Mouse (Mus musculus) stomach, embryonic 16.5 days (tissue): ENCODE data around the gene Parp14. TPM values are rescaled to one million over a fixed set of nuclear protein-coding genes. Genes with fewer than 3 reads are reported as not detected.
"Not testable (repeated sequence)": the region's sequence is repeated elsewhere in the genome, so short reads cannot be mapped to it uniquely, and the experiment has no call there.

Source experiments
- ATAC-seq: fragments of 200-750 bp; cut with Nextera tagmentation; 2 replicates; pipeline ENCODE4 v1.8.0; 2017; ENCODE audit warnings: moderate number of reproducible peaks, moderate TSS enrichment; ENCODE audit not compliant: insufficient read depth, low FRiP score
- H3K27ac ChIP-seq: fragments of 300-500 bp; sonication (generic); 2 replicates; pipeline ENCODE4 v1.5.1; 2014; ENCODE audit warnings: low read length
- H3K27me3 ChIP-seq: fragments of 300-500 bp; sonication (generic); 2 replicates; pipeline ENCODE4 v1.6.1; 2014; ENCODE audit warnings: low read length, control low read depth, mixed read lengths; ENCODE audit not compliant: control insufficient read depth, insufficient read depth
- H3K36me3 ChIP-seq: fragments of 300-500 bp; sonication (generic); 2 replicates; pipeline ENCODE4 v1.6.1; 2014; ENCODE audit warnings: low read length; ENCODE audit not compliant: control insufficient read depth, insufficient read depth
- H3K4me1 ChIP-seq: fragments of 300-500 bp; sonication (generic); 2 replicates; pipeline ENCODE4 v1.6.1; 2014; ENCODE audit warnings: low read length, control low read depth, mixed read lengths; ENCODE audit not compliant: control insufficient read depth, insufficient read depth
- H3K4me2 ChIP-seq: fragments of 300-500 bp; sonication (generic); 2 replicates; pipeline ENCODE4 v1.6.1; 2014; ENCODE audit warnings: low read depth, low read length, mixed read lengths
- H3K4me3 ChIP-seq: fragments of 300-500 bp; sonication (generic); replicated peaks from 2 replicates; pipeline ENCODE4 v1.5.1; 2014; ENCODE audit warnings: mild to moderate bottlenecking, low read length
- H3K9ac ChIP-seq: fragments of 300-500 bp; sonication (generic); 2 replicates; pipeline ENCODE4 v1.6.1; 2014; ENCODE audit warnings: low read length
- H3K9me3 ChIP-seq: fragments of 300-500 bp; sonication (generic); replicated peaks from 2 replicates; pipeline ENCODE4 v1.6.1; 2016; ENCODE audit warnings: low read length, control low read depth; ENCODE audit not compliant: control insufficient read depth
- WGBS: fragments of 180-500 bp; shearing (Covaris S2); extraction: QIAGEN DNeasy Blood & Tissue Kit; methylation state at CpG from one replicate; pipeline ENCODE4 v1.1.7; 2014; 5-methylcytosine and 5-hydroxymethylcytosine counted together
- polyA plus RNA-seq: library from polyadenylated mRNA; unstranded; fragments of >200 nt; fragmentation: Nextera tagmentation; extraction: Ambion mirVana; gene quantifications from 2 replicates; pipeline ENCODE4 v1.2.1, GENCODE M21; 2015

The Parp14 gene
- polyA plus RNA-seq, 1 experiment from 2014 or later = 2.2 TPM

GRCm38 (mm10) chr16:35905355-35905754, 34.0 kb upstream of the Parp14 start:
- H3K4me2 ChIP-seq = no peak overlapping the region
- no peaks in the 10 kb centered on the region for H3K27me3 ChIP-seq
- no peaks in the 10 kb centered on the region for H3K36me3 ChIP-seq
- 88% methylated on average over 3 of the region's 3 CpGs for WGBS
- H3K9ac ChIP-seq = no peak overlapping the region
- no peak for ATAC-seq
- H3K9me3 ChIP-seq = no peaks in the 10 kb centered on the region
- H3K27ac ChIP-seq = no peak overlapping the region
- no peaks in the 10 kb centered on the region for H3K4me1 ChIP-seq
- no peak overlapping the region for H3K4me3 ChIP-seq

- Histone ChIP-seq H3K36me3 (no peaks in the 10 kb centered on the region), H3K9ac (no peak overlapping the region), H3K4me3 (no peak overlapping the region), H3K9me3 (no peaks in the 10 kb centered on the region), H3K4me1 (no peaks in the 10 kb centered on the region), H3K27me3 (no peaks in the 10 kb centered on the region), H3K27ac (no peak overlapping the region), H3K4me2 (no peak overlapping the region)
- WGBS = 74% methylated on average over 4 of the region's 4 CpGs
- no peak for ATAC-seq
Measured at GRCm38 (mm10) chr16:35904121-35904736, 32.9 kb upstream of the Parp14 start.

- no peaks in the 10 kb centered on the region for H3K27me3 ChIP-seq
- no peaks in the 10 kb centered on the region for H3K4me1 ChIP-seq
- no peak overlapping the region for H3K27ac ChIP-seq
- no peak overlapping the region for H3K9ac ChIP-seq
- no peaks in the 10 kb centered on the region for H3K9me3 ChIP-seq
- no peak overlapping the region for H3K4me3 ChIP-seq
- H3K36me3 ChIP-seq = no peaks in the 10 kb centered on the region
- no peak overlapping the region for H3K4me2 ChIP-seq
- ATAC-seq = no peak
- WGBS = 89% methylated on average over 6 of the region's 6 CpGs
Measured at GRCm38 (mm10) chr16:35903014-35903640, 31.8 kb upstream of the Parp14 start.

DNA sequence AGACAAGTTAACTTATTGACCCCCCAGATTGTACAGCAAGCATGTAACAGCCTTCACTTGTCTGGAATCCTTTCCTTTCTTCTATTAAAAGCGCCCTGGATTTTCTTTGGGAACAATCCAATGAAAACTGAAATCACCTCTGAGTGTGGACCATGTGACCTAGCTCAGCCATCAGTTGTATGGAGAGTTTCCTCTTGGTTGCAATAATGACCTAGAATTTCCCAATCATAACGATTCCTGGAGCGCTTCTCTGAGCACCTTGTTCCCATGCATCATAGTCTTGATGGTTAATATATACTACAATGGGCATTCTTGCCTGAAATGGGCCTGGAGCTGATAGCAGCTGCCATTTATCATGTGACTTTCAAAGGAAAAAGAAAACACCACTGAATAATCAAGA, 29.2 kb upstream of the Parp14 start:
- no peak for ATAC-seq
- Histone ChIP-seq H3K4me3 (no peak overlapping the region), H3K36me3 (no peaks in the 10 kb centered on the region), H3K4me2 (no peak overlapping the region), H3K27me3 (no peaks in the 10 kb centered on the region), H3K27ac (no peak overlapping the region), H3K9me3 (no peaks in the 10 kb centered on the region), H3K9ac (no peak overlapping the region), H3K4me1 (no peaks in the 10 kb centered on the region)
- 70% methylated on average over 3 of the region's 3 CpGs for WGBS

DNA sequence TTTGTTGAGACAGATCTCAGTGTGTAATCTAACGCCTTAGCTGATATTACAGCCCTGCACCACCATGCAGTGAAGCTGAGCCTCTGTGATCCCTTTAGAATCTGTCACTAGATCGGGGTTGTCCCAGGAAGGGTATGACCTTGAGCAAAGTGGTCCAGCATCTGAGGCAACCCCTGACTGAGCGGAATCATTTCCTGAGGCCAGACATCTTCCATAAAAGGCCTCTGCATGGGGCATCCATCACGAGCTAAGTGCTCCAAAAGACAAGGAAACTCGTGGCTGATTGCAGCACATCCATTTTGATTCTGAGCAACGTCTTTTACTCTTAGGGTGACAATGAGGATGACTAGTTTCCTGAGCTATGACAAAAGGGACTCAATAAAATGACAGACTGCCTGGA, 23.7 kb upstream of the Parp14 start:
- no peak overlapping the region for H3K9ac ChIP-seq
- no peak overlapping the region for H3K4me3 ChIP-seq
- WGBS = 41% methylated on average over 6 of the region's 6 CpGs
- H3K27me3 ChIP-seq = no peaks in the 10 kb centered on the region
- no peaks in the 10 kb centered on the region for H3K9me3 ChIP-seq
- no peak for ATAC-seq
- no peak overlapping the region for H3K27ac ChIP-seq
- no peaks in the 10 kb centered on the region for H3K4me1 ChIP-seq
- H3K4me2 ChIP-seq = no peak overlapping the region
- H3K36me3 ChIP-seq = no peaks in the 10 kb centered on the region

GRCm38 (mm10) chr16:35891603-35892002, 20.3 kb upstream of the Parp14 start:
- H3K9ac ChIP-seq, ATAC-seq, H3K4me1 ChIP-seq, H3K4me3 ChIP-seq, H3K4me2 ChIP-seq, H3K9me3 ChIP-seq, H3K36me3 ChIP-seq, H3K27ac ChIP-seq, H3K27me3 ChIP-seq: not testable (repeated sequence)
- WGBS = 67% methylated on average over 5 of the region's 5 CpGs

DNA sequence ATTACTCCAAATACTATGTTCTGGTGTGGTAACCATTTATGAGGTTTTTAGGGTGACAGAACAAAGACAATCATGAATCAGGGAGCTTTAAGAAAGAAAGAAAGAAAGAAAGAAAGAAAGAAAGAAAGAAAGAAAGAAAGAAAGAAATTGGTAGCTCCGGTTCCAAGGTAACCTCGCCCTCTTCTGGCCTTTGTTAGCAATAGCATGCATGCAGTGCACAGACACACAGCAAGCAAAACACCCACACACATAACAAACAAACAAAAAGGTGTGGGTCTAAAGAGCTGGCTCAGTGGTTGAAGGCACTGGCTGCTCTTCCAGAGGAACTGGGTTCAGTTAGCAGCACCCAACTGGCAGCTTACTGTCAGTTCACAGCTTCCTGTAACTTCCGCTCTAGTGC, 19.3 kb upstream of the Parp14 start:
- Histone ChIP-seq H3K36me3 (no peaks in the 10 kb centered on the region), H3K9me3 (no peaks in the 10 kb centered on the region), H3K27ac (no peak overlapping the region), H3K9ac (no peak overlapping the region), H3K4me1 (no peaks in the 10 kb centered on the region), H3K4me2 (no peak overlapping the region), H3K27me3 (no peaks in the 10 kb centered on the region), H3K4me3 (no peak overlapping the region)
- ATAC-seq = no peak
- WGBS = 80% methylated on average over 3 of the region's 3 CpGs

DNA sequence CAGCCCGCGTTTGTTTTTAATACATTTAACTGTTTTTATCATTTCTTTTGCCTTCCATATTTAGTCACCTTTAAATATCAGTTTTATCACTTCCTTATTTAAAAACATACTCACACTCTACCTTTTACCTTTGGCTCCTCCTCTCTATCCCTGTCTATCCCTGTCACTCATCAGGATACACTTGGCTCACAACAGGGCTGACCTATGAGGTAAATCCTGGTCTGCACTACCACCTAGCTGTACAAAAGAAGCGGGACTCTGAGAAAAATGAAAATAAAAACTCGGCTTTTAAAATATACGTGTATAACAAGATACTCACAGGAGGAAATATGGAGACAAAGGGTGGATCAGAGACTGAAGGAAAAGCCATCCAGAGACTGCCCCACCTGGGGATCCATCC, 17.6 kb upstream of the Parp14 start:
- Histone ChIP-seq H3K27me3 (no peaks in the 10 kb centered on the region), H3K9me3 (no peaks in the 10 kb centered on the region), H3K4me2 (no peak overlapping the region), H3K9ac (no peak overlapping the region), H3K27ac (no peak overlapping the region), H3K36me3 (no peaks in the 10 kb centered on the region), H3K4me3 (no peak overlapping the region), H3K4me1 (no peaks in the 10 kb centered on the region)
- ATAC-seq = no peak
- 92% methylated on average over 5 of the region's 5 CpGs for WGBS

DNA sequence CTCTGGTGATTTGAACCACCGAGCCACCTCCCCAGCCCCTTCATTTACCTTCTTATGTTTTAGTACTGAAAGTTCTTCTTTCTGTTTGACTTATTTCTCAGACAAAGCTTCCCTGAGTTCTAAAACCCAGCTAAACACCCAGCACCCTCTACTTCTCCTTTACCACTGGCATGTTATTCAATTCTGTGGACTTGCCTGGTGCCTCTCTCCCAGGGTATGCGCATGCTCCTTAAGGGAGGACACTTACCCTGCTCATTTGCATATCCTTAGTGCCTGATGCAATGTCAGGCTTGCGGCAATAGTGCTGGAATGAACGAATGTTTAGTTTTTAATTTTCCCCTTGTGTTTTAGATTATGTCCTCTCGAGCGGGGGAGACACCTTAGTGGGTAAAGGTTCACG, 16.8 kb upstream of the Parp14 start:
- Histone ChIP-seq H3K4me1 (no peaks in the 10 kb centered on the region), H3K27me3 (no peaks in the 10 kb centered on the region)

More for the DNA sequence above, 16.8 kb upstream of the Parp14 start:
- 80% methylated on average over 7 of the region's 7 CpGs for WGBS
- Histone ChIP-seq H3K27ac (no peak overlapping the region), H3K9ac (no peak overlapping the region), H3K9me3 (no peaks in the 10 kb centered on the region), H3K4me2 (no peak overlapping the region), H3K36me3 (no peaks in the 10 kb centered on the region), H3K4me3 (no peak overlapping the region)
- no peak for ATAC-seq
